Mouse (Mus musculus) liver, embryonic 15.5 days (tissue): ENCODE results near the gene Hsf4. TPM values are rescaled to one million over a fixed set of nuclear protein-coding genes. Genes with fewer than 3 reads are reported as not detected.
"Not testable (repeated sequence)": the region's sequence is repeated elsewhere in the genome, so short reads cannot be mapped to it uniquely, and the experiment has no call there.

Source experiments
- ATAC-seq: fragments of 200-750 bp; cut with Nextera tagmentation; 2 replicates; pipeline ENCODE4 v1.8.0; 2017; ENCODE audit warnings: moderate number of reproducible peaks, mild to moderate bottlenecking, moderate library complexity; ENCODE audit not compliant: insufficient read depth
- H3K27ac ChIP-seq: fragments of 300-500 bp; sonication (generic); replicated peaks from 2 replicates; pipeline ENCODE4 v1.5.1; 2015; ENCODE audit warnings: mild to moderate bottlenecking, inconsistent platforms
- H3K27me3 ChIP-seq: fragments of 300-500 bp; sonication (generic); 2 replicates; pipeline ENCODE4 v1.6.1; 2015; ENCODE audit warnings: mild to moderate bottlenecking, inconsistent platforms
- H3K36me3 ChIP-seq: fragments of 300-500 bp; sonication (generic); replicated peaks from 2 replicates; pipeline ENCODE4 v1.6.1; 2015; ENCODE audit warnings: moderate library complexity, mild to moderate bottlenecking, inconsistent platforms
- H3K4me1 ChIP-seq: fragments of 300-500 bp; sonication (generic); replicated peaks from 2 replicates; pipeline ENCODE4 v1.6.1; 2015; ENCODE audit warnings: inconsistent platforms
- H3K4me2 ChIP-seq: fragments of 300-500 bp; sonication (generic); 2 replicates; pipeline ENCODE4 v1.6.1; 2015; ENCODE audit warnings: moderate library complexity, mild to moderate bottlenecking, inconsistent platforms
- H3K4me3 ChIP-seq: fragments of 300-500 bp; sonication (generic); replicated peaks from 2 replicates; pipeline ENCODE4 v1.5.1; 2015; ENCODE audit warnings: mild to moderate bottlenecking, inconsistent platforms
- H3K9ac ChIP-seq: fragments of 300-500 bp; sonication (generic); 2 replicates; pipeline ENCODE4 v1.6.1; 2015; ENCODE audit warnings: moderate library complexity, mild to moderate bottlenecking, inconsistent platforms
- H3K9me3 ChIP-seq: fragments of 300-500 bp; sonication (generic); replicated peaks from 2 replicates; pipeline ENCODE4 v1.6.1; 2016; ENCODE audit warnings: inconsistent platforms
- WGBS: fragments of 180-500 bp; shearing (Covaris S2); methylation state at CpG from one replicate; pipeline ENCODE4 v1.1.7; 2015; ENCODE audit warnings: mixed read lengths; ENCODE audit not compliant: insufficient replicate concordance; 5-methylcytosine and 5-hydroxymethylcytosine counted together
- polyA plus RNA-seq: library from polyadenylated mRNA; unstranded; fragments of >200 nt; fragmentation: Nextera tagmentation; extraction: Ambion mirVana; gene quantifications from 2 replicates; pipeline ENCODE4 v1.2.1, GENCODE M21; 2015

Hsf4 gene
- polyA plus RNA-seq, result not detected in 2 replicates

GRCm38 (mm10) chr8:105269461-105269947 is at the start of gene Hsf4:
TSS of gene Hsf4 (plus strand) at chr8:105269801.
- peak within 1 kb of the TSS; percentile 38 for H3K4me3 ChIP-seq
- H3K9ac ChIP-seq, result no peak within 1 kb of the TSS
- WGBS, result under 1% methylated on average over 42 of the region's 42 CpGs
- peaks cover 43% of the 10 kb centered on the region for H3K4me1 ChIP-seq
- ATAC-seq, result peak; percentile 37
- no peaks in the 10 kb centered on the region for H3K9me3 ChIP-seq
- H3K4me2 ChIP-seq, result peak within 1 kb of the TSS; percentile 64
- H3K36me3 ChIP-seq, result no peaks in the 10 kb centered on the region
- peaks cover 99% of the 10 kb centered on the region for H3K27me3 ChIP-seq
- no peak within 1 kb of the TSS for H3K27ac ChIP-seq

DNA sequence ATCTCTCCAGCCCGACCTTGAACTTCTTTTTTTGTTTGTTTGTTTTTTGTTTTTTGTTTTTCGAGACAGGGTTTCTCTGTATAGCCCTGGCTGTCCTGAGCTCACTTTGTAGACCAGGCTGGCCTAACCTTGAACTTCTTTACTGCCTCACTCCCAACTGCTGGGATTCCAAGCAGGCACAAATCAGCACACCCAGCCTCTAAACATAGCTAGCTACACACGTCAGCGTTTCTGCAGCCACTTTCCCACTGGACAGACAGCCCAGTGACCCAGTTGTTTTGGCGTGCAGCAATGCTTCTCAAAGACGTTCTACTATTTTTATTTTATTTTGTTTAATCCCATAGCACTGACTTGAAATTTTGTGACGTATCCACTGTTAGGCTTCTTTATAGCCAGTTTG is 45.8 kb upstream of the Hsf4 start:
- Histone ChIP-seq H3K36me3 (0 out of 2 replicates have a peak, but pooled peaks cover 5% of the 10 kb centered on the region), H3K9ac (no peak overlapping the region)
- WGBS, result 66% methylated on average over 7 of the region's 7 CpGs

DNA sequence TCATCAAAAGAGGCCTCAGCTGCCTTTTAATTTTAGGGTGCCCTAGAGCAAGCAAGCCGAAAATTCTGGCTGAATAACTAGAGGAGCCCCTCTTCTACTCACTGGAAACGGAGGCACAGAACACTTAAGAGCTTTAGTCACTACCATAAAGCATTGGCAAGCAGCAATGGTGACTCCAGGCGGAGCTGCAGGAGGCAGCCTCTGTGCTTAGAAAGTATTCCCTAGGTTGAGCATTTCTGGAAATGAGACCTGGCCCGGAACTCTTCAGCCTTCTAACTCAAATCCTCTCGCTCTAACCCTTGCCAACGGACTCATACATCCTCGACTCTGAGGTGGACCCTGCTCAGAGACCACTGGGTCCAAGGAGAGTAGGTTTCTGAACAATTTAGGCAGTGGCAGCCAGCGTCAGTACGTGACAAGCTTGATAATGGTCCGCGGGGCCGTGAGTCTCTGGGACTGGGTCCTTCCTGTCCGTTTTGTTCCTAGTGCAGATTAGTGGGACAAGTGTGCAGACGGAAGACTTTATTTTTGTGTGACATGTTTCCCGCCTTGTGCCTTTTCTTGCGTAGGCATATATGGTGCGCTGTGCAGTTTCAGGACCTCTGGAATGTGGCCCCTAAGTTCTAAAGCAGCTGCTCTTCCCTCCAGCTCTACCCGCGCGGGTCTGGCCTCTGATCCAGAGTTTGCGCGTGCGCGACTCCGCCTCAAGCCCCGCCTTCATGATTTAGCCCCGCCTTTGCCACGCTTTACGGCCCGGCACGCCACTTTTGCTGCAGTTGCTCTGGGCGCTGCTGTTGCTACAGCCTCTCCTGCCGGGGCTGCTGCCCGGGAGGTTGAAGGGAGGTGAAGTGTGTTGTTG is 45.0 kb upstream of the Hsf4 start, which contains the start of gene D230025D16Rik:
TSS of gene D230025D16Rik (plus strand) at position 733 of the 859 bp plus-strand sequence.
- peak within 1 kb of the TSS; percentile 91 for H3K9ac ChIP-seq
- H3K9me3 ChIP-seq, result no peaks in the 10 kb centered on the region
- H3K4me3 ChIP-seq, result peak within 1 kb of the TSS; percentile 86
- no peaks in the 10 kb centered on the region for H3K27me3 ChIP-seq
- ATAC-seq, result peak; percentile 91
- 0 out of 2 replicates have a peak, but pooled peaks cover 5% of the 10 kb centered on the region for H3K36me3 ChIP-seq
- H3K4me1 ChIP-seq, result peaks cover 35% of the 10 kb centered on the region
- 4% methylated on average over 34 of the region's 34 CpGs for whole genome bisulfite sequencing
- peak within 1 kb of the TSS; percentile 90 for H3K27ac ChIP-seq
- peak within 1 kb of the TSS; percentile 84 for H3K4me2 ChIP-seq

More for the DNA sequence above, 45.8 kb upstream of the Hsf4 start:
- H3K4me1 ChIP-seq, result peaks cover 31% of the 10 kb centered on the region
- peak overlapping the region; percentile 84; the same call in 1 of the 2 replicates for H3K4me2 ChIP-seq
- H3K4me3 ChIP-seq, result peak overlapping the region; percentile 86
- no peaks in the 10 kb centered on the region for H3K9me3 ChIP-seq
- H3K27ac ChIP-seq, result peak overlapping the region; percentile 90
- ATAC-seq, result no peak
- H3K27me3 ChIP-seq, result no peaks in the 10 kb centered on the region

GRCm38 (mm10) chr8:105225272-105225593 is 44.4 kb upstream of the Hsf4 start:
- H3K4me3 ChIP-seq, result peak overlapping the region; percentile 86
- H3K27ac ChIP-seq, result peak overlapping the region; percentile 90
- H3K4me1 ChIP-seq, result peaks cover 35% of the 10 kb centered on the region
- 0 out of 2 replicates have a peak, but pooled peaks cover 5% of the 10 kb centered on the region for H3K36me3 ChIP-seq
- peak overlapping the region; percentile 91 for H3K9ac ChIP-seq
- WGBS, result under 1% methylated on average over 27 of the region's 27 CpGs
- H3K4me2 ChIP-seq, result peak overlapping the region; percentile 84
- no peaks in the 10 kb centered on the region for H3K9me3 ChIP-seq
- H3K27me3 ChIP-seq, result no peaks in the 10 kb centered on the region
- no peak; the same call in 1 of the 2 replicates for ATAC-seq

- Histone ChIP-seq H3K4me1 (peaks cover 35% of the 10 kb centered on the region), H3K27ac (peak overlapping the region; percentile 90), H3K36me3 (0 out of 2 replicates have a peak, but pooled peaks cover 5% of the 10 kb centered on the region), H3K27me3 (no peaks in the 10 kb centered on the region), H3K9me3 (no peaks in the 10 kb centered on the region), H3K9ac (peak overlapping the region; percentile 91), H3K4me2 (peak overlapping the region; percentile 84), H3K4me3 (peak overlapping the region; percentile 86)
- peak; percentile 20; the same call in 1 of the 2 replicates for ATAC-seq
- 12% methylated on average over 6 of the region's 6 CpGs for WGBS
Observed at GRCm38 (mm10) chr8:105225917-105226316, 43.7 kb upstream of the Hsf4 start.

- no peak overlapping the region for H3K9ac ChIP-seq
- H3K36me3 ChIP-seq, result peaks cover 33% of the 10 kb centered on the region
- H3K4me1 ChIP-seq, result peaks cover 44% of the 10 kb centered on the region
- no peak overlapping the region for H3K27ac ChIP-seq
- H3K4me3 ChIP-seq, result no peak overlapping the region
- no peaks in the 10 kb centered on the region for H3K9me3 ChIP-seq
- ATAC-seq, result no peak
- WGBS, result 64% methylated on average over 12 of the region's 12 CpGs
- no peaks in the 10 kb centered on the region for H3K27me3 ChIP-seq
- H3K4me2 ChIP-seq, result no peak overlapping the region
Observed at GRCm38 (mm10) chr8:105231503-105232320, 37.9 kb upstream of the Hsf4 start.

GRCm38 (mm10) chr8:105232321-105232693 is 37.3 kb upstream of the Hsf4 start:
- not testable (repeated sequence) for H3K9me3 ChIP-seq, H3K4me2 ChIP-seq, H3K27me3 ChIP-seq, H3K9ac ChIP-seq, H3K4me3 ChIP-seq, H3K27ac ChIP-seq, ATAC-seq
- WGBS, result 70% methylated on average over 4 of the region's 4 CpGs
- Histone ChIP-seq H3K36me3 (peaks cover 35% of the 10 kb centered on the region), H3K4me1 (peaks cover 38% of the 10 kb centered on the region)

DNA sequence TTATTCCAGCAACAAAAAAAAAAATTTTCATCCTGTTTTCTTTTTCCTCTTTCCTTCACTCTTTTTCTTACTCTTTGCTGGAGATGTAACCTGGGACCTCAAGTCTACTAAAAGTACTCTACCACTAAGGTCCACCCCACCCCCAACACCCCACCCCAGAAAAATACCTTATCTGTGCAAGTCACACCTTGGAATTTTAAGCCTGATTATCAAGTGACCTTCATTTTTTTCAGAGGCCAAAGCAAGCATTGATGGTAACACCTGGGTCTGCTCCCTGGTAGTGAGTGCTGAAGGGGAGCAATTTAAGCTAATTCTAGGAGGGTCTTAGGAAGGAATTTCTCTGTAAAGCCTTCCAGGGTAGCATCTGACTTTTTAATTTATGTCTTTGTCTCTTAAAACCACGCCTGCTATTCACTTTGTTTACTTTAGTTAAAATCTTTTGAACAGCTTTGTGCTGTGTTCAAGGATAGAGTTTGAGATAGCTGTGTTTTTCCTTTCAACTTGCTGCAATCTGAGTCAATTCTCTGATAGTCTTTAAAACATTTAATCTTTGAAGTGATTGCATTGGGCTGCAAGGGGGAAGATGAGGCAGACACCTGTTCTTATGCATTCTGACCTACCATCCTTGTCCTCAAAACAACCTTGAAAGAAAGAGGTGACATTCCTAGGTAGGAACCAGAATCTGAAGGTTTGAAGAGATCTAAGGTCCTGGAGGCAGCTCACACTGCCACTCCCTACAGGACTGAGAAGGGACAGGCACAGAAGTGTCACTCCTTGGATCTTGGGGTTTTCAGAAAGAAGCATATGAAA is 36.3 kb upstream of the Hsf4 start:
- Histone ChIP-seq H3K4me1 (peaks cover 33% of the 10 kb centered on the region), H3K9ac (no peak overlapping the region), H3K27ac (peak overlapping the region; percentile 53), H3K27me3 (no peaks in the 10 kb centered on the region), H3K36me3 (peaks cover 30% of the 10 kb centered on the region), H3K4me2 (peak overlapping the region; percentile 33), H3K9me3 (no peaks in the 10 kb centered on the region), H3K4me3 (no peak overlapping the region)
- ATAC-seq, result peak; percentile 52
- 44% methylated on average over 1 of the region's 1 CpGs for WGBS

- no peak overlapping the region for H3K9ac ChIP-seq
- no peak overlapping the region for H3K27ac ChIP-seq
- WGBS, result 62% methylated on average over 1 of the region's 1 CpGs
- H3K36me3 ChIP-seq, result peaks cover 49% of the 10 kb centered on the region
- peaks cover 29% of the 10 kb centered on the region for H3K4me1 ChIP-seq
- no peaks in the 10 kb centered on the region for H3K9me3 ChIP-seq
- no peak overlapping the region for H3K4me3 ChIP-seq
- no peak overlapping the region for H3K4me2 ChIP-seq
- no peaks in the 10 kb centered on the region for H3K27me3 ChIP-seq
- ATAC-seq, result no peak
Observed at GRCm38 (mm10) chr8:105235206-105235605, 34.4 kb upstream of the Hsf4 start.

DNA sequence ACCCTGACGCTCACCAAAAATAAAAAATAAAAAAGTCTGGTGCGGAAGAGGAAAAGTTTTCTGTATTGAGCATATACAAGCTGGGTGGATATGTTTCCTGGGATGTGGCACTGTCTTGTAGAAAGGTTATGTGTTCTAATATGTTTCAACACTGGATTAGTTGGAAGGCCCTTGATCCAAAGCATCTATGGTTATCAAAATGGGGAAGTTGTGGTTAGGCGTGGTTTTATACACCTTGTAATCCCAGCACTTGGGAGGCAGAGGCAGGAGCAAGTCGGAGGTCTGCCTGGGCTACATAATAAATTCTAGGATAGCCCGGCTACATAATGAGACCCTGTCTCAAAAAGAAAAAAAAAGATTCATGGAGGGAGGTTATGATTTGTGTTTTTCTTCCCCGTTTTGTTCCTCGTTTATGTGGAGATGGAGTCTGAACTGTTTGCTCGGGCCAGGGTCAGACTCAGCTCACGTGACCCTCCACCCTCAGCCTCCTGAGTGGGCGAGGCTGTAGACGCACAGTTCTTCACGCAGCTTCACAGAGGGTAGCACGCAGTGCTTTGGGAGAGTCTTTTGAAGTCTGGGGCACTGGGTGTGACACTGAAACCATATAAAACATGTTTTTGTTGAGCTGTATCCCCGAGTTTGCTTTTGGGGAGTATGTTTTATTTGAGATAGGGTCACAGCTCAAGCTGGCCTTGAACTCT is 32.0 kb upstream of the Hsf4 start:
- Histone ChIP-seq H3K27me3 (no peaks in the 10 kb centered on the region), H3K9ac (no peak overlapping the region), H3K4me1 (peaks cover 17% of the 10 kb centered on the region), H3K4me2 (no peak overlapping the region), H3K27ac (no peak overlapping the region), H3K9me3 (no peaks in the 10 kb centered on the region), H3K36me3 (peaks cover 65% of the 10 kb centered on the region), H3K4me3 (no peak overlapping the region)
- no peak for ATAC-seq
- WGBS, result 69% methylated on average over 14 of the region's 14 CpGs
